Mouse (Mus musculus): Measurements from ENCODE around the gene Spatc1l.

Gene Spatc1l

DNA sequence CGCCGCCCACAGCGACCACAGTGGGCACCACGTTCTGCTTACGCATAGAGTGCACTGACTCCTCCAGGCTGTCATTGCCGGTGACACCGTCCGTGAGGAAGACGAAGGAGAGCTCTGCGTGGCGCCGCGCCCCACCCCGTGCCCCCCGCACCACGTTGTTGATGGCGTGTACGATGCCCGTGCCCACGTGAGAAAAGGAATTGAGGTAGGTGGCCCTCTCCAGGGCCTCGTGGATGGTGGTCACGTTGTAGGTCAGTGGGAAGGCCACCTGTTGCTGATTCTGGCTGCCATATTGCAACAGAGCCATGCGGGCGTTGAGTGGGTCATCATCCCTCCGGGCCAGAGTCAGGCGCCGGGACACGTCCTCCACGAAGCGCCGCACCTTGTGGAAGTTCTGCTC, 34.3 kb downstream of the Spatc1l start:
- DNase-seq (ENCODE audit: low spot score) = no peak

DNA sequence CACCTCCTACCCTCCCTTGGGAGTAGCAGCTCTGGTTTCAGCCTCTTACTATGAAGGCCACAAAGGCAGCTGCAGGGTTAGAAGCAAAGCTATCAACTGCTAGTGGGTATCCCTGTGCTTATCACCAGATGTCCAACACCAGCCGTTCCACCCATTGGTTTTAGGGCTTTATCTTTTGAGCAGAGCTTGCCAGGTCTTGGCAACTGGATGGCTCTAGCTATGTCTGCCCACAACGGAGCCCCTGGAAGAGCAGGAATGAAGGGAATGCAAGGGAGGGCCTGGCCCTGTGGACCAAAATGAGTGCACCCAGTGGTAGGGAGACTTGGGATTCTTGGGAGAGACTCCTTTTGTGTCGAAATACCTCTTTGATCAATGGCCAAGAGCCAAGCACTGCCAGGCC, 40.6 kb downstream of the Spatc1l start:
- DNase-seq (ENCODE audit: low spot score) = no peak

DNA sequence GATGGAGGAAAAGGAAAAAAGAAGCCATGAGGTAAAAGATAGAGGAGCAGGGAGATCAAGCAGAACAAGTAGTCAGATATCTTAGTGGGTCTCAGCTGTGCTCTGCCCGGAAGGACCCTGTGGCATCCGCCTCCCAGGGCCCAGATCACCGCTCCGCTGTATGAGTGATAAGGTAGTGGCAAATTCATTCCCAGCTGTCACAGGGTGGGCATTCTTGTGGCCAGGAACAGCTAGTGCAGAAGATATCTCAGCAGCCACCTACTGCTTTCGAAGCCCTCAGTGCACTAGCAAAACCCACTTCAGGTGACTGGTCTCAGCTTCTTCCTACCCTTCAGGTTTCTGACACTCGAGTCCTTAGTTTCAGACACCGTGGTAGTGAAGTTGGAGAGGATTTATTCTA, 50.4 kb downstream of the Spatc1l start:
- no peak for DNase-seq (ENCODE audit: low spot score)
